Mouse (Mus musculus) small intestine, adult 2 months (tissue): ENCODE measurements around the gene Odr4.

Source experiments
- CTCF ChIP-seq: fragments of 200-500 bp; IDR thresholded peaks from 2 replicates; pipeline ENCODE4 v1.5.1; 2012; ENCODE audit warnings: low read depth, mild to moderate bottlenecking, control low read depth, inconsistent platforms, low read length, moderate library complexity, mixed read lengths; ENCODE audit not compliant: insufficient replicate concordance, insufficient read length; ENCODE audit errors: extremely low read depth
- POLR2A ChIP-seq: fragments of 200-500 bp; IDR thresholded peaks from 2 replicates; pipeline ENCODE4 v1.6.1; 2012; ENCODE audit warnings: low read depth, mild to moderate bottlenecking, control low read depth, inconsistent platforms, low read length, moderate library complexity

GRCm38 (mm10) chr1:150404555-150404954 lies 11.7 kb upstream of the Odr4 start:
- no peak for TF ChIP-seq CTCF
- no peak for TF ChIP-seq POLR2A
